Mouse (Mus musculus) fibroblast of lung, adult 2 months (primary cell): ENCODE data around the gene Snx21.

Source experiments
- DNase-seq: peaks from one replicate; pipeline ENCODE4 v3.0.0-alpha.2; 2011; ENCODE audit warnings: low read depth

Snx21 gene

GRCm38 (mm10) chr2:164785481-164786387 lies at the start of gene Snx21:
Gene Snx21, plus strand, starts transcription at chr2:164785823.
- peak; percentile 84 for DNase-seq

DNA sequence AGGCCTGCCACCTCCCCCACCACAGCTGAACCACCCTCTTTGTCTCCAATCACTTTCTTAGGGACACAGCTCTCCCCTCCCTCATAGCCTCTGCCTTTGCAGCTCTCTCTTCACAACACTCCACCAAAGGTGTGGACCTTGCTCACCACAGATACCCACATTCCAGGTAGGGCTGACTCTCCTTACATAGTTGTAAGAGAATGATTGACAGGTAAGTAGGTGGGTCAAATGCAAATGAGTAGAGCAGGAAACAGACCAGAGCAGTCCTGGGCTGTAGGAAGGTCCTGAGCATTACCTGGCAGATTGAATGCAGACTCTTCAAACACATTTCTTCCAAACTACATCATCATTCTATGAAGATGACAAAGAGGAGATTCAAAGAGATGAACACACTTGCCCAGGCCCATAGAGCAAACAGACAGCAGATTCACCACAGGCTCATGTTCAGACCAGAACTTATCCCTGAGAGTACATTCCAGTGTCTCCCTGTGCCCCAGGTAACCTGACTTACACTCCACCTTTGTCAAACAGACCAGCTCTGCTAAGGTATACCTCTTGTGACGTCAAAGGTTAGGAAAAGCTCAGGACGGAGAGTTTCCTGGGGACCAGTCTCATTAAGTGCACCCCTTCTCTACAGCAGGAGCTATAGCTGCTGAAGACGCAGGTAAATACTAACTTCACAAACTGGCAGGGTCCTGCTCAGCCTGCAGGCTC lies 48.1 kb upstream of the Snx21 start:
- no peak for DNase-seq

- DNase-seq, result peak; percentile 87
Observed at GRCm38 (mm10) chr2:164739876-164740275, 45.7 kb upstream of the Snx21 start.

DNA sequence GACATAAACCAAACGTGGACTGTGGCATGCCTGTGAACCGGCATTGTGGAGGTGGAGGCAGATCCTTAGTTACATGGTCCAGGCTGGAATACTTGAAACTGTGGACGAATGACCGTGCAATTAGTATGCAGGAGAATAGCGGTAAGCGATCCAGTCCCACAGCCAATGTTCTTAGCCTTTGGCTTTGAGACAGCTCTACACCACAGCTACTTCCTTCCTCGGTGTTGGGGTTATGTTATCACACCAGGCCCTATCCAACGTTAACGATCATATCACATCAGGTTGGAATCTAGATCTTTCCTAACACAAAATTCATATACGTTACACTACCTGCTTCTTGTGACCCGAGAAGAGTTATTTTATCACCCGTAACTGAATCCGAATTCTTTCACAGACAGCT lies 40.6 kb upstream of the Snx21 start:
- DNase-seq, result no peak

DNA sequence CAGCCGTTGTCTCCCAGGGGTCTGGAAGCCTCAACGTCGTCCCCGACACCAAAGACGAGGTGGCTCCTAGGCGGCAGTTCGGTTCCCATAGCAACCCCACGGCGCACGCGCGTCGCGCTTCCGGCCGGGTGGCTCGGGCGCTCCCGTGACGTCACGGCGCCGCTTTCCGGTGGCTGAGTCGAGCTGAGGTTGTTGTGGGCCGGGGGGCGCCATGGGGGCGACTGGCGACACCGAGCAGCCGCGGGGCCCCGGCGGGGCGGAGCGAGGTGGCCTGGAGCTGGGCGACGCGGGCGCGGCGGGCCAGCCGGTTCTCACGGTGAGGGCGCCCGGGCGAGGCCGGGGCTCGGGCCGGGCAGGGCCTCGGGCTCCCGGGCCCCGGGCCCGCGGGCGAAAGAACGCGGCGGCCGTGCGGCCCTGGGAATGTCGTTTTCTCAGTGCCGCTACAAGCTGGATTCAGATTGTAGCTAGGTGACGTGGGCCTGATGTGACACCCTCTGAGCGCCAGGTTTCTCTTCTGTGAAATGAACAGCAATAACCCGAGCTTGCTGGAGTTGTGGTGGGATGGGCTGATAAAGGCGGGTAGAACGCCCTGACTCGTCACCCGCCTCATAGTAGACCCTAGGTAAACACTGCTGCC lies 39.7 kb upstream of the Snx21 start, which contains the start of the genes Wfdc3 and Dnttip1:
Wfdc3 (minus strand) TSS at position 89 of the 637 bp plus-strand sequence.
Dnttip1 (plus strand) TSS at position 141 of the 637 bp plus-strand sequence.
- DNase-seq, result no peak

GRCm38 (mm10) chr2:164746693-164747092 lies 38.9 kb upstream of the Snx21 start:
- DNase-seq, result no peak

DNA sequence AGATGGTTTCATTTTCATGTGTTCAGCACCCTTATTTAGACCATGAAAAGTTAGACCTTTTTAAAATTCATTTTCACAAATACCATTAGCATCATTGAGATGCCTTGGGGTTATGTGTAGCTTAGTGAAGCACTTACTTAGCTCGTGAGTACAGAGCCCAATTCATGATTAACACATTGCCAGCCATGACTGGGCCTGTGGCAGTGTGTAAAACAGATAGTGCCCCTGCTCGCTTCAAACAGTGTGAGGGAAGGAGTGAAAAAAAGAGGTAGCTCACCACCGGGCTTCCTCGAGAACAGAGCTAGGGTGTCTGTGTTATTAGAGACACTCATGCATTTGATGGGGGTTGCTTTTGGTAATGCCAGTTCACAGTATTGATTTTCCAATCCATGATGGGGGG lies 37.4 kb upstream of the Snx21 start:
- no peak for DNase-seq

DNA sequence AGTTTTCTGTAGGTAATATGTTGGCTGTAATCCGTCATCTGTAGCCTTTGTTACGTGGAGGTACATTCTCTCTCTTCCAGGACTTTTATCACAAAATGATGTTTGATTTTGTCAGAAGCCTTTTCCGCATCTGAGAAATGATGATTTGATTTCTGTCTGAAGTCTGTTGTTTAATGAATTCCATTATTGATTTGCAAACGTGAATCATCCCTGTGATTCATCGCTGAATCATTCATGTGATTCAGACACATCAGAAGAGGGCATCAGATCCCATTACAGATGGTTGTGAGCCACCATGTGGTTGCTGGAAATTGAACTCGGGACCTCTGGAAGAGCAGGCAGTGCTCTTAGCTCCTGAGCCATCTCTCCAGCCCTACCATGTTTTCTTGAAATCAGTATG lies 36.6 kb upstream of the Snx21 start:
- no peak for DNase-seq

GRCm38 (mm10) chr2:164752454-164752853 lies 33.2 kb upstream of the Snx21 start:
- no peak for DNase-seq

DNA sequence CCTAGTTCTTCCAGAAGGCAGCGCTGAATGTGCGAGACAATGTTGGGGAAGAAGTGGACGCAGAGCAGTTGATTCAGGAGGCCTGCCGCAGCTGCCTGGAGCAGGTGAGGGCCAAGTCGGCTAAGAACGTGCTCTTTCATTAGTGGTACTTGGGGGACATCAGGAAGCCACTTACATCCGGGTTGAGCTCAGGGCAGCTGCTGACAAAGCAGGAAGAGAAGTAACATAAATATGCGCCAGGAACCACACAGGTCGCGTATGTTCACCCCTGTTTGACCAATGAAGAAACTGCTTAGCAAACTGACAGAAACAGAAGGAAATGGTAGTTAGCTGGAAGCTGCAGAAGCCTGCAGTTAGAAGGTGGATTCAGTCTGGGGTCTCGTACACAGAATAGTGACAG lies 31.5 kb upstream of the Snx21 start:
- no peak for DNase-seq

DNA sequence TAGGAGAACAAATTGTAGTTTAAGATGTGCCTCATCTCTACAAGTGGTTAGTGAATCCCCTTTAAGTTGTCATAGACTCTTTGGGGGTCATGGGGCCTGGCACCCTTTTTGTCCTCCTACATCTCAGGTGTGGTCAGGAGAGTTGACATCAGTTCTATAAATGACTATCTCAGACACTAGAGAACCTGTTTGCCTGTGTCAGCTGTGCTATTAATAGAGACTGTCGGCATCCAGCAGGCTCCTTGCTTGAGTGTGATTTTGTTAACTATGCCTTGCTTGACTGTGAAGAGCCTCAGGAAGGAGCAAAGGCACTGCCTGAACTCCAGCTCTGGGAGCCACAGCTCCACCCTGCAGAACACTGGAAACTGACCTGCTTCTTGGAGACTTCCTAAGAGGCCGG lies 30.8 kb upstream of the Snx21 start:
- DNase-seq, result no peak

DNA sequence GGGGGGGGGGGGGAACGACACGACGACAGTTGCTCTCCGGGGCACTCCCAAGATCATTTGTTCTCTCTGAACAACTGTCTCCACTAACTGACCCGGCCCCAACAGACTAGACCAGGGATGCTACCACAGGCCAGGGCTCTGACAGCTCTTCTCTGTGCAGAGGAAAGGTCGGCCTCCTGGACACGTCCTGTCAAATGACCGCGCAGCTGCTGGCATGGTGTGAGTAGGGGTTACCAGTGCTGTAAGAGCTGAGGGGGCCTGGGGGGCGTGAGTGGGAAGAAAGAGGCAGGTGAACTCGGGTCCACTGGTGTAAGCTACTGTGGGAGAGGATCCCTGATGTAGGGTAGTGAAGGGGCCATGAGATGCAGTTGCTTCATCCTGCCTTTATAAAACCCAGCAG lies 27.8 kb upstream of the Snx21 start:
- no peak for DNase-seq

- DNase-seq, result no peak
Observed at GRCm38 (mm10) chr2:164758692-164759091, 26.9 kb upstream of the Snx21 start.

GRCm38 (mm10) chr2:164760059-164760833 lies 25.4 kb upstream of the Snx21 start:
- no peak for DNase-seq

DNA sequence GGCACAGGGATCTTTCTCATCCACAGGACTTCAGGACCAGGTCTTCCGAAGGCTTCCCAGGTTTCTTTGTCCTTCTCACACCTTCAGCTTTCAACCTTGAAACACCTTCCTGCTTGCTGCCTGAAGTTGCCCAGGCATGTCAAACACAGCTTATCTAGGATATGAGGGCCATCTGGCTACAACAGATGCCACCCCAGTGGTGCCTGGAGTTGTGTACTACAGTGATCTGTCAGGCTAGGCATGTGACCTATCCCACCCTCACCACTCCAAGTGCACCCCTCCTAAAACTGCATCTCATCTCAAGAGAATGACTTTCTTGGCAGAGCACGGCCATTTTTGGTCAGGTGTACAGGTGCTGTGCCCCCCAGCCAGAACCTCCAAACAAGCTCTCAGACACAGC lies 24.1 kb upstream of the Snx21 start:
- no peak for DNase-seq

DNA sequence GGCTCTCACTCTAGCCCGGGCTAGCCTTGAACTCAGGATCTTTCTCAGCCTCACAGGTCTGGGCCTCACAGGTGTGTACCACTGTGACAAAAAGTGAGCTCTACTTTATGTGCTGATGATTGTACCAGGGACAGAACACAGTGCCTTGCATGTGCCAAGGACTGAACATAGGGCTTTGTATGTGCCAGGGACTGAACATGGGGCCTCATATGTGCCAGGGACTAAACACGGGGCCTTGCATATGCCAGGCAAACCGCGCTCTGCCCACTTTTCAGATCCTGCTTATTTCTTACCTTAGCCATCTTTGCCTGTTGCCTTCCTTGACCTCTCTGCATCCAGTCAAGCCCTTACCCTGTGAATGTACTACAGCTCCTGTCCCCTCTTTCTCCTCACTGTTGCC lies 23.7 kb upstream of the Snx21 start:
- no peak for DNase-seq

- no peak for DNase-seq
Observed at GRCm38 (mm10) chr2:164762593-164762992, 23.0 kb upstream of the Snx21 start.

DNA sequence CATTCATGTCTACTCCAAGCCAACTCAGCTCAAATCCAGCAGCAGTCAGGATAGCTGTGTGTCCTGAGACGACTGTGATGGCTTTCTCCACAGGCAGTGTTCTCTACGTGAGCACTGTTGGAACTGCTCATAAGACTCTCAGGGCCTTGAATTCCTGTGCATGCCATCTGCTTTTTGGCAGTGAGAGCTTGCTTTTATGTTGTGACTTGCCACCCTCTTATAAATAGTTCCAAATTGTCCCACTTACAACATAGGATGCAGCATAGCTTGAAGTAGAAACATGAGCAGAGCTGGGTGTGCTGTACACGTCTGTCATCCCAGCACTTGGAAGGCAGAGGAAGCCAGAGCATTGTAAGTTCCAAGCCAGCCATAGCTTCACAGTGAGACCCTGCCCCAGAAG lies 19.8 kb upstream of the Snx21 start:
- DNase-seq, result no peak

GRCm38 (mm10) chr2:164767812-164768540 lies 17.6 kb upstream of the Snx21 start:
- no peak for DNase-seq

- DNase-seq, result peak; percentile 97
Observed at GRCm38 (mm10) chr2:164769258-164770037, 16.2 kb upstream of the Snx21 start, which contains the start of gene Ube2c. Gene Ube2c, plus strand, starts transcription at chr2:164769898.
